Mouse (Mus musculus): Measurements from ENCODE around the gene Cfap54.

- no peak for TF ChIP-seq TAL1 (IDR thresholded peaks at IDR 0.05; ENCODE audit: low read length)
- no peak for TF ChIP-seq GATA1 (IDR thresholded peaks at IDR 0.05; ENCODE audit: low read length)
Observed at GRCm38 (mm10) chr10:93095827-93096226, 14.4 kb upstream of the Cfap54 start.

All from erythroblast, embryonic 14.5 days (primary cell).